Mouse (Mus musculus): ENCODE results near the gene Hspb6.

Gene Hspb6

GRCm38 (mm10) chr7:30552102-30553020, at the start of gene Hspb6, which contains the start of gene Proser3:
Gene Hspb6, plus strand, starts transcription at chr7:30552178.
Gene Proser3, minus strand, starts transcription at chr7:30552299.
- DNase-seq (ENCODE audit: low read depth, low spot score) = peak; percentile 99

GRCm38 (mm10) chr7:30508061-30508460, 43.9 kb upstream of the Hspb6 start:
- DNase-seq (ENCODE audit: low read depth, low spot score) = no peak

GRCm38 (mm10) chr7:30515003-30515760, 36.8 kb upstream of the Hspb6 start:
- no peak for DNase-seq (ENCODE audit: low read depth, low spot score)

GRCm38 (mm10) chr7:30518325-30518724, 33.7 kb upstream of the Hspb6 start:
- no peak for DNase-seq (ENCODE audit: low read depth, low spot score)

- no peak for DNase-seq (ENCODE audit: low read depth, low spot score)
These were observed 31.6 kb upstream of the Hspb6 start for GRCm38 (mm10) chr7:30520396-30520795.

GRCm38 (mm10) chr7:30520856-30521255, 31.1 kb upstream of the Hspb6 start:
- no peak for DNase-seq (ENCODE audit: low read depth, low spot score)

- DNase-seq (ENCODE audit: low read depth, low spot score) = no peak
These were observed 29.1 kb upstream of the Hspb6 start for GRCm38 (mm10) chr7:30522871-30523270.

GRCm38 (mm10) chr7:30524487-30524886, 27.5 kb upstream of the Hspb6 start:
- DNase-seq (ENCODE audit: low read depth, low spot score) = no peak

GRCm38 (mm10) chr7:30525954-30526353, 26.0 kb upstream of the Hspb6 start:
- DNase-seq (ENCODE audit: low read depth, low spot score) = no peak

GRCm38 (mm10) chr7:30526399-30526798, 25.6 kb upstream of the Hspb6 start:
- no peak for DNase-seq (ENCODE audit: low read depth, low spot score)

- no peak for DNase-seq (ENCODE audit: low read depth, low spot score)
These were observed 25.0 kb upstream of the Hspb6 start for GRCm38 (mm10) chr7:30526981-30527380.

- peak; percentile 93 for DNase-seq (ENCODE audit: low read depth, low spot score)
These were observed 20.6 kb upstream of the Hspb6 start for GRCm38 (mm10) chr7:30531291-30531815.

GRCm38 (mm10) chr7:30532931-30533330, 19.0 kb upstream of the Hspb6 start:
- no peak for DNase-seq (ENCODE audit: low read depth, low spot score)

- no peak for DNase-seq (ENCODE audit: low read depth, low spot score)
These were observed 17.9 kb upstream of the Hspb6 start for GRCm38 (mm10) chr7:30533941-30534632.

GRCm38 (mm10) chr7:30534633-30535577, 17.1 kb upstream of the Hspb6 start, which contains the start of gene Arhgap33:
Gene Arhgap33, minus strand, starts transcription at chr7:30535060.
- DNase-seq (ENCODE audit: low read depth, low spot score) = peak; percentile 97

- DNase-seq (ENCODE audit: low read depth, low spot score) = no peak
These were observed 11.4 kb upstream of the Hspb6 start for GRCm38 (mm10) chr7:30540572-30540971.

- DNase-seq (ENCODE audit: low read depth, low spot score) = no peak
These were observed 7.7 kb upstream of the Hspb6 start for GRCm38 (mm10) chr7:30544327-30544726.

GRCm38 (mm10) chr7:30549880-30550279, 2.1 kb upstream of the Hspb6 start:
- no peak for DNase-seq (ENCODE audit: low read depth, low spot score)

- no peak for DNase-seq (ENCODE audit: low read depth, low spot score)
These were observed 1.4 kb upstream of the Hspb6 start for GRCm38 (mm10) chr7:30550603-30551002.

GRCm38 (mm10) chr7:30551445-30552101, 405 bp upstream of the Hspb6 start:
- DNase-seq (ENCODE audit: low read depth, low spot score) = no peak

Measured in telencephalon, adult 2 months (tissue).